Mouse (Mus musculus) lung, postnatal 10 days (tissue): ENCODE results near the gene Aurka.

ENCODE experiments used
- DNase-seq: peaks from one replicate; pipeline ENCODE4 v3.0.0; 2021

The Aurka gene

DNA sequence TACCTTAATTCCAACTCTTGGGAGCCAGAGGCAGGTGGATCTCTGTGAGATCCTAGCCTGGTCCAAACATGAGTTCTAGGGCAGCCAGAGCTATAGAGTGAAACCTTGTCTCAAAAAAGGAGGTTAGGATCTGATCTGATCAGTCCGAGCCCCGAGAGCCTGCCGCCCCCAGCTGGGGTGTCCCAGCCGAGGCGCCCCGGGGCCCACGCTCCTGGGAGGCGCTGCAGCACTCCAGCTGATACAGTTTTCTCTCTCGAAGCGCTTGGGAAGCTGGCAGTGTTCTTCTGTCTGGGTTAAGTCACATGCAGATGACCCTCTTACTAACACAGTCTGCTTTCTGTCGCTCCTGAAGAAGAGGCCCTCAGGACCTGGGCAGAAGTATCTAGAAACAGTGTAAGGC, 11.0 kb upstream of the Aurka start:
- DNase-seq = no peak

DNA sequence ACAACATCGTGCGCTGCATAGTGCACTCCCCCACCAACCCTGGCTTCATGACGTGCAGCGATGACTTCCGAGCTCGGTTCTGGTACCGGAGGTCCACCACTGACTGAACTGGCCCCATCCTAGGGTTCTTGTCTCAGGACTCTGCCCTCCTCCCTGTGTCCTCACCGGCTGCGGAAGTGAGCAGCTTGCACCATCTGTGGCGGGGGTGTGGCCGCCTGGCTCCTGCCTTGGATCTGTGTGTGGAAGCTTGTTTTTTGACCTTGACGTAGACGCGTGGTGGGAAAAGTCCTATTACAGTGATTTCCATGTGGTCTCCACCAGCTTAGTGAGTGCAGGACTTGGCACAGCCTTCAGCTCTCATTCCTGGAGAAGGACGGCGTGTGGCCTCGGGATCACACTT, 10.2 kb upstream of the Aurka start:
- DNase-seq = no peak

DNA sequence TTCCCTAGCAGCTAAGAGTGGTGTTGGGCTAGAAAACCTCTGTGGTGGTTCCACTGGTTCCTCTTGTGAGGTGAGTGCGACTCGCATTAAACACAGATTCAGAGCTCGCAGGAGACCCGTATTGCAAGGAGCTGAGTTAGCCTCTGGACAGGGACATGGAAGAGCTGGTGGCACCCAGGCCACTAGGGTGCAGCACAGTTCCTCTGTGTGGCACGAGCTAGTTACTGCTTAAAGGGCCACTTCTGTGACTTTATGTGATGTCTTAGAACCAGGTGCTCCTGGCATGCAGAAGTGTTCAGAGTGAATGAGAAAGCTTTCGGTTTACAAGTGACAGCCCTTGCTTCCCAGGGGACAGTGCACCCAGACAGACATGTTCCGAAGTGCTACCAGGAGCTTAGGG, 8.0 kb upstream of the Aurka start:
- peak; percentile 62 for DNase-seq

DNA sequence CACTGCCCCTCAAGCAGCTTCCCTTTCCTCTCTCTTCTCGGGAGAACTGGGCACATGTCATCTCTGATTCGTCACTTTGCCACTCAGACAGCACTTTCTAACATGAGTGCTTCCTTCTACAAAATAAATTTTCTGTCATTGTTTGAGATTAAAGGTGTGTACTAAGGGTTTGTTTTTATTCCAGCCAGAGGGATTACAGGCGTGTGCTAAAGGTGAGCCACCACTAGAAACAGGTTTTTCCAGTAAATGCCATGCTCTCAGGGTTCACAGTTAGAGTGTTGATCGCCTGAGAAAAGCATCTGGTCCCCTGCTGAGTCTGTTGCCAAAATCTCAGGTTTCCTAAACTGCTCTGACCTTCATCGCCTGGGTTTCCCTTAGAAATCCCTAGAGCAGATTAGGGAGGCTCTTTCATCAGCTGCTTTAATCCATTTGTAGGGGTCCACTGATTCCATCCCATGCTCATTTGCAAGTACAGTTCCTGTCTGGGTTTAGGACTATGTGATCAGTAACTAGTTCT, 6.7 kb upstream of the Aurka start:
- no peak for DNase-seq

DNA sequence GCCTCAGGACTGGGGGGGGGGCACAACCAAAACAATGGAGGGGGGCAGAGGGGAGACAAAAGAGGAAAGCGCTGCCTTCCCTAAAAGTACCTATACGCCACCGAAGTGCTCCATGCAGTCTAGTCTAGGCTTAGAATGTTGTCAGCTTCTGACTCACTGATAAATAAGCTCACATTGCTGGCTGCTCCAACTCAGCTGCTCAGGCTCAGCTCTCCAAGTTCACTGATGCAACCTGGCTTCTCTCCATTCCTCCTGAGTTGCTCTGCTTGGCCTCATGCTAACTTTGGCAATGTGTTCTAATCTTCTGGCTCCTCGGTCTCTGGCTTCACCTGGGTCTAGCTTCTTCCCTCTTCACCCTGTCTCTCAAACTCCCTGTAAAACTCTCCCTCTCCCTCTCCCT, 6.2 kb upstream of the Aurka start:
- DNase-seq = no peak

DNA sequence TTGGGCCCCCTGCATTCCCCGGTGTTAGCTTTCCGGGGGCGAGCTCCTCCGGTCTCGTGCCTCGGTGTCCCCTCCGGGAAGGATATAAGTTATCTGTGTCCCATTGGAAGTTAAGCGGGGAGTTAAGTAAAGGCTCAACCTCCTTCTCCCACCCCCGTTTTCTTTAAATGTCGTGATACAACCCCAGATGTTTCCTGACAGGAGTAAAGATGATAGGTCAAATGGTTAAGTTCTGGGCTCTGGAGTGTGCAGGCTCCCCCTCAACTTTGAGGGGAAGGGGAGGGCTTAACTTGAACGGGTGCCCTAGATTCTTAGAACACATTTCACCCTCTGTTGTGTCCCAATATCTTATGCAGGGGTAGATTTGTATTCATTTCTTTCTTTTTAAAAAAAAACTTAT, 923 bp upstream of the Aurka start:
- no peak for DNase-seq

DNA sequence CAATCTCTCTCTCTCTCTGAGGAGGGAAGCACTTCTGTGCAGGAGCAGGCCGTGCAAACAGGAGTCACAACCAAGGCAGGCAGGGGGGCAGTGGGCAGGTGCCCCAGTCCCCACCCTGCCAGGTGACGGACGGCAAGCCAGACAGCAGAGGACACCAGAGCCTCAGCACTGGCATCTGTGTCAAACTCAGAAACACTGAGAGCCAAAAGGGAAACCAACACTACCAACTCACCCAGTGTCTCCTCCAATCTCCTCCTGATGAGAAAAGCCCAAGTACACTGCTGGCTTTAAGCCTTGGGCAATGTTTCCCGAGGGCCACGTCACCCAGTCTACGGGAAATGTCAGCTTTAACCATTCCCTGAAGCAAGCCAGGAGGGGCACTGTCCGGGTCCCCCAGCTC, 7.2 kb downstream of the Aurka start:
- DNase-seq = no peak

DNA sequence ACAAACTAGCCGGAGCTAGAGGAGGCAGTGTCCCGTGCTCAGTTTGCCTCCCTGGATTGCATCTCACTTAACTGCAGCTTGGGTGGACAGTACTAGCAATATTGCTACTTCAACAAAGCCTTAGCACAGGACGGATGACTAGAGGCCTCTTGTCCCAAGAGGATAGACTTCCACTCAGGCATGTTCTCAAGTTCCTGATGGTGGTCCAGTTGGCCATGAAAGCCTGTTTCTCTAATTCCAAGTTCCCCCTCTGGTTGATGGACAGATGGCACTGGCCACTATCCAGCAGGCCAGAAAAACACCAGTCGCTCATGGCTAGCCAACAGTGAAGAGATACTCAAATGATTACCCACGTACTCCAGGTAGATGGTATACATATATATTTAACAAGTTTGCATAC, 14.5 kb downstream of the Aurka start:
- DNase-seq = no peak

DNA sequence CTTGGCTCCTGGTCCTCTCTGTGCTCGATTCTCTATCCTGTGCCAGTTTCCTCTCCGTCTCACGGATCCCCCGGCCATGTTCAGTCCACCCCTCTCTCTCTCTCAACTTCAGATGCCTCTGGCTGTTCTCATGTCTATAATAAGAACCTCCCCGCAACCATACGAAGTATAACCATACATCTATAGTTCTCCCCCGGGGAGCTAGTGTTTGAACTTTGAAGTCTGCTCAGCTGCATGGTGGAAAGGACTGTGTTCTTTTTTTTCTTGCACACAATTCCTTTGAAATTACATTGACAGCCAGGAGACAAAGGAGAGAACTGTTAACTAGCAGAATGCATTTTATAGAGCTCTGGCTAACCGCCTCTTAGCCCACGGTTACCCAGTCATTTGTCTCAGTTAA, 15.6 kb downstream of the Aurka start:
- no peak for DNase-seq

DNA sequence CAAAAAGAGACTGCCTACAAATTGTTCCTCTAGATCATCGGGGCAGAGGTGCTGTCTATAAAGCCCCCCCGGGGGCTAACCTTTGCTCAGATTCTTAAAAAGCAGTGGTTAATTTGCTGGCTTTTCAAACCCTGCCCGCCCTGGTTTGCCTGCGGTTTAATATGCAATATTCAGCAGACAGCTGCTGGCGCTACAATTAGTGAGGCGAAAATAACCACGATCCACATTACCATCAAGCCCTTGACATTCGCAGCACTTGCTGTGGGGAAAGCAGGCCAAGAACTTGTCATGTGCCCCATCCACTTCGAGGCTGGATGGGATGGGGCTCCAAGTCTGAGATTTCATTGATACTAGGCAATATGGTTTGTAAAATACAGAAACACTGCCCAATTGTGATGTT, 17.1 kb downstream of the Aurka start:
- no peak for DNase-seq

DNA sequence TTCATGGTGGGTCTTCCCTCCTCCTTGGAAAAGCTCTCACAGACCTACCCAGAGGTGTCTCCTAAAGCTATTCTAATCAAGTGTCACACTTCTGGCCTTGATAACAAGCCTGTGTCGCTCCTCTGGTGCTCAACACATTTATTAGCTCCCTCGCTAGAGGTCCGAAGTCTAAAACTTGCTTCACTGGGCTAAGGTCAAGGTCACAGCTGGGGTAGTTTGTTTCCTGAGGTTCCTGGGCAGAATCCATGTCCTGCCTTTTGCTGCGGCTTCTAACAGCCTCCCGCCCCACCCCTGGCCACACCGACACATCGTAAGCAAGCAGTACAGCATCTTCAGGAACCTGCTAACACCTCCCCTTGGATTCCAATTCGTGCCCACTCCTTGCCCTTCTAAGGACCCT, 19.6 kb downstream of the Aurka start:
- peak; percentile 35 for DNase-seq

DNA sequence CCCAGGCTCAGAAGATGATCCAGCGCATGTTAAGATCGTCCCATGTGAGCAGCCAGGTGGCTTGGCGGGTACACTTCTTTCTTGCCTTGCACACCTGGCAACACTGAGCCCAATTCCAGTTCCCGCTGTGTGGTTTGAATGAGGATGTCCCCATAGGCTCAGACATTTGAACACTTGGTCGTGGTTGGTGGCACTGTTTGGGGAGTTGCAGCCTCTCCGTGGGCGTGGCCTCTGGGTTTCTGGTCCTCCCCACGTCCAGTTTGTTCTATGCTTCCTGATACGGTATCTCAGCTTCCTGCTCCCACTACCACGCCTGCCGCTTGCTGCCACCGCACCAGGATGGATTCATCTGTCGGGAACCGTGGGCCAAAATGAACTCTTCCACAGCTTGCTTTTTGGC, 20.6 kb downstream of the Aurka start:
- no peak for DNase-seq

DNA sequence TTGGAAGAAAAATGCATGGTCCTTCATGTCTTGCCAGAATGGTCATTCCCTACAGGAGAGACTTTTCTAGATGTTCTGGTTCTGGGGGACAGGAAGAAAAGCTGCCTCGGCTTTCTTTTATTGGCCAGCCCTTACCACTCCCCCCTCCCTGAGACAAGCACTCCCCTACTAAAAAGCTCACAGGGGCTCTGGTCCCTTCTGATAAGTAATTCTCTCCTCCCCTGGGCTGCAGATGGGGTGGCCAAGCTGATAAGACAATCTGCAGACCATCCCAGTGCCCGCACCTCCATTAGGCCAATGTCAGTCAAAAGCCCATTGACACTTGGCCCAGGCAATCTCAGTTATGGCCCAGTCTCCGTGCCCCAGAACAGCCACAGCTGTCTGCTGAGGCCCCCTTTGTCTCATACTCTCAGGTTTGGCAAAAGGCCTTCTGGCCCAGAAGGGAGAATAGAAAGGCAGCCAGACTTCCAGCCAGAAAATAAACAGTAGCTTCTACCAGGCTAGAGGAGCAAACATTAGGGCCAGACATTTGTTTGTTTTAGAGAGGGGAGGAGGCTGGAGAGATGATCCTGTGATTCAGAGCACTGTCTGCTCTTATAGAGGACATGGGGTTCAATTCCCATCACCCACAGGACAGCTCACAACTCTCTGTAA, 21.9 kb downstream of the Aurka start:
- peak; percentile 88 for DNase-seq

DNA sequence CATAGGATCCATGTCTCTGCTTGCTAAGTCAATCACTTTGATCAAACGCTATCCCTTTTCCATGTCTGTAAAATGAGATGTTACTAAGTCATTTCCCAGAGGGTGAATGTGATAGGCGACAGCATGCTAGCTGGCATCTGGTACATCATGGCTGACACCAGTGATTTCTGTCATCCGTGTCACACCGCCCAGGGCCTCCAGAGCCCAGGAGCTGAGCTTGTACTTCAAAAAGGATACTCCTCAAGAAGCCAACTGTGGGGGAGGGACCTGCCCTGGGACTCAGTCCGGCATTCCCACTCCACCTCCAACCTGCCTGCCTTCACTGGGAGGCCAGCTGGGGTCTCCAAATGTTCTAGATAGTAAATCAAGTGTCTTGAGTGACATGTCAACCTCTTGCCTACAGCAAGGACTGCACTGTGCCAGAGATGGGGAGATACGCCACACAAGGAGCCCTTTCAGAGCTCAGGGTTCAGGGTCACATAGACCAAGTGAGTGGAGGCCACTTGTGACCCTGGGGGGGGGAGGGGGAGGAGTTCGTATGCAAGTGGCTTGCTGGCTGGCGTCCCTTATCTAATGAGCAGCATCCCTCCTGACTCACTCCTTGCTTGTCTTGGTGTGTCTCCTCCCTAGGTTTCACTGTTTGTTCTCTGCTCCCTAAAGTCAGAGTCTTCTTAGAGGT, 23.3 kb downstream of the Aurka start:
- peak; percentile 32 for DNase-seq

DNA sequence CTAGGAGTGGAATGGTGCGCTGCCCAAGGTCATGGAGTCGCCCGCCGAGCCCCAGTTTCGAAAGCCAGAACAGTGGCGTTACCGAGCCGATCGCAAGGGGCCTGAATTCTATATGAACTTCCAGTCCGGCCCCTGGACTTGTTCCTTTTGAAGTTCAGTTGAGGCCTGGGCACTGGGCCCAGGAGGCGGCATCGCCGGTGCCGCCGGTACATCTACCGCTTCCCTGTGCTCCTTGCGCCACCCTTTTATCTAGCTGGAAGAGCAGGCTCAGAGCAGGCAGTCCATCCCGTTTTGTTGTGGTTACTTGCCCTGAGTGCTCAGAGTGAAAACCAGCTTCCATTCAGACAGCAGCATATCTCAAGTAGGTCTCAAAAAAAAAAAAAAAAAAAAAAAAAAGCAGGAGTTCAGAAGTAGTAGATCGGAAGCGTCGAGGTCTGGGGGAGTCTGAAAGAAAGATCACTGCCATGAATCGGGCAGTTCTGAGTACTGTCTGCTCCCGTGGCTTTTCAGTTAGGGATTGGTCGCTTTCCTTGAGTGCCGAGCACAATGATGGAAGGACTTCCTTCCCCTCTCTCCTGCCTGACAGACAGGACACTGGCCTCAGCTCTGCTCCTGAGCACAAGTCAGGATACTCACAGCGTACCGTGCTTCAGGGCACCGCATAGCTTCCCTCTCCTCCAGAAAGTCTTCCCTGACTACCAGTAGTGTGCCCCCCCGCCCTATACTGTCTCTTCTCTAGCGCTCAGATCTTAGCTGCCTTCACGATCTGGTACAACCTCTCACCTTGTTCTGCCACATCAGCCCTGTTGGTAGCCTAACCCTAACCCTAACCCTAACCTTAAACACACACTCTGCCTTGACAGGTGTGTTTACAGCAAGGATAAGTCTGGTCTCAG, 24.1 kb downstream of the Aurka start:
- peak; percentile 54 for DNase-seq

DNA sequence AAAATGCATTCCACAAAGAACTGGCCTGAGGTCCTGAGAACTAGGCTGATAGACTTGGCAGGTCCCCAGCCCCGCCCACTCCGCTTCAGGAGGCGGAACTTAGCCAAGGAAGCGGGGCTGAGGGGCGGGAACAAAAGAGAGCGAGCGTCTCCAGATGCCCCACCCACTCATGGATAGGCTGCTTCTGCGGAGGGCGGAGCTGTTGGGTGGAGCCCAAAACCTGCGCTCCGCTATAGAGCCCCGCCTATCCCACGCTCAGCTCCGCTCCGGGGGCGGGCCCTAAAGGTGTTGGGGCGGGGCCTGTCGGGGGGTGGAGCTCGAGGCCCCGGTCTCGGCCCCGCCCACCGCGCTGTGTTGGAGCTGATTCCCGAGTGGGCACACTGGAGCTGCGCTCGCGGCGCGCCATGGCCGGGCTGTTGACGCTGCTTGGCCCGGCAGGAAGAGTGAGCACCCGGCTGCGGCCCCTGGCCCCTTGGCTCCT, 25.0 kb downstream of the Aurka start, which contains the start of gene Fam210b:
Gene Fam210b, plus strand, starts transcription at position 308 of the 481 bp plus-strand sequence.
- peak; percentile 99 for DNase-seq

DNA sequence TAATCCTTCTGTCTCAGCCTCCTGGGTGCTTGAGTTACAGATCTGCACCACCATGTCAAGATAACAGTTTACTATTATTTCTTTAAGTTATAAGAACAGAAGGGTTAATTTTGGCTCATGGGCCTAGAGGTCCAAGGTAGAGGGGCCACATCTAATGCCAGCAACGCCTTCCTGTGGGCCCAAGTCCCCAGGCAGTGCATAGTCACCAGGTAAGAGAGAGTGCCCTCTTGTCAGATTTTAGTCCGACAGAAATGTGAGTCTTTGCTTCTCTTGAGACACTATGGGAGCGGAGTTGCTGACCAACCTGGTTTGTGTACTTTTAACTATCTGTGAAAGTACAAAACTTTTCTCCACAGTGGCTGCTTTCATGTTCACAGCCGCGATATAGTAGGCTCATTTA, 25.7 kb downstream of the Aurka start:
- no peak for DNase-seq

DNA sequence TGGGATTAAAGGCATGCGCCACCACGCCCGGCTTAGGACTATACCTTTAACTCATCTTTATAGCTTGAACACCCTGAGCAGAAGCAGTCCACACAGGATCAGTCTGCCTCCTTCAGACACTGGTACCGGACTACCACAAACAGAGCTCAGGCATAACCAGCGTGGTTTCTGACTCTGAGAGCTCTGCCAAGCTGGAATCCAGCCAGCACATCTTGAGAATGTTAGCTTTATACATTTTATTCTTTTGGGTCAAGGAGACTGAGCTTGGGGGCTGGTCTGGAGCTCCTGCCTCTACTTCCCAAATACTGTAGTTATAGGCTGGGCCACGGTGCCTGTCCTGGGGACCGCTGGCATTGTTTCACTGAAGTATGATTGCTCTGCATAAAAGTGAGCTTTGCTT, 26.6 kb downstream of the Aurka start:
- DNase-seq = peak; percentile 21

DNA sequence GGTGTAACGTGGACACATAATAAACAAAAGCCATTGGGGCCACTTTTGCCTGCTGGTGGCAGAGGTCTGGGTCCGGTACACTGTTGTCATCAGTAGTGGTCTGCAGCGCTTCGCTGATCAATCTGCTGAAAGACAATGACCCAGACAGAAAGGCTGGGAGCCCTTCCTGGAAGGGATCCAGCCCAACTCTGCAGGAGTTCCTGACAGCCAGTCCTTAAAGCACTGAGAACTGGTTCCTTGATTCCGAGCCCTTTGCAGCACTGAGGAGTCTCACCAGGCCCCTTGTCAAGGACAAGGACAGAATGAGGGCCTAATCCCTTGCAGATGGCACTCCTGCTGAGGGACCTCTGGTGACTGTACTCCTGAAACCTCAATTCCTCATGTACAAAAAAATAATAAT, 28.7 kb downstream of the Aurka start:
- DNase-seq = no peak

DNA sequence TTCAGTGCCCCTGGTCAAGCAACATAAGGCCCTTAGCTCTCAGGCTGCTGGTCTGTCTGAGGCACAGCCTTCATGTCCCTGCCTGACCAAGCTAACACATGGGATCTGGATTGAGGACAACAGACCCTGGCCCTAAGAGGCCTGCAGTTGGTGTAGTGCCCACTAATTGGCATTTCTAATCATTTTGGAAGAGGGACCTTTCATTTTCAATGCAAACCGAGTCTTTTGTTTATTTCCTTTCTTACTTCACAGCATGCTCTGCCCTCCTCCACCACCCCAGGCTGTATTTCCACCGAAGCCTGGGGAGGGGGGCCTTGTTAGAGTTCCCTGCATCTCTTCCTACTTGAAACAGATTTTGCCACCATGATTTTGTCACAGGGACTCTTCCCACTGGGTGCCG, 29.4 kb downstream of the Aurka start:
- no peak for DNase-seq

DNA sequence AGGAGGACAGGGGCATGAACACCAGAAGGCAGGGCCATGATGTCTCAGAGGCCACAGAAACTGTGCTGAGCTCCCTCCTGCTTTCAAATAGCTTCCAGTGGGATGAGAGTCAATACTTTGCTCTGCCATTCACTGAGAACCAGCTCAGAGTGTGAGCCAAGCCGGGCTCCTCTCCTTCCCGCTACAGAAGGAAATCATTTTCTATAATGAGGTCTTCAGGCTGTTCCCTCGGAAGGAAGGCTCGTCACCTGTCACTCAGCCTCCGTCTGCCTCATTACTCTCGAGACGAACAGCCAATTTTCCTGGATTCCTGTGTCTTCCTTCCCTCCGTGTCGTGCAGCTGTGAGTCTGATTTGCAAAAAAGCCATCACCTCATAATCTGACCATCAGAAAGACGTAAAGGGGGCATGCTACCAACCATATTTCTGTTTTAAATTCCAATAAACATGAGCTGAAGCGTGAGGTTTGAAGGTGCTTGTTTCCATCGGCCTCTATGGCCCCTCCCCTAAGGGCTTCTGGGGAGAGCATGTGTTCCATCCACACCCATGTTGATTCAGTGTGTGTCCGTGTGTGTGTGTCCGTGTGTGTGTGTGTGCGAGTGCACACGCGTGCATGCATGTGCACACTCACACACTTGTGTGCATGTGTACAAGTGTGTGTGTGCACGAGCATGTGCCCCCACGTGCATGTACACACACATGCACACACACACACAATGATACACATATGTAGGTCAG, 32.0 kb downstream of the Aurka start:
- DNase-seq = no peak

DNA sequence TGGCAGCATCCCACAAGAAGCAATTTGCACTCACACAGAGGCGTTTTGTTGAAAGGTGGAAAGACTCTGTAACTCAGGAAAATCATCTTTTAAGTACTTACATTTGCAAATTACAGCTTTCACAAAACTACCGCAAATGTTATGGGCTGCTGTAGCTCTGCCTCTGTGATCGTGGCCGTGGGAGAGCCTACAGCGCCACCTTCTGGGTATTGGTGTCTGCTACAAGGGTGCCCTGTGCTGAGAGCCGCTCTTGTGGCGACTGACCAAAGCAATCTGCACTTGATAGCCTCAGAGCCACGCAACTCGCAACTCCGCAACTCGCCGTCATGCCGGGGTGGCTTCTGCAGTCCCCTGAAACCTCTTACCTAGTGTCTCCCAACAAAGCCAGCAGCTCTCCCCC, 41.2 kb downstream of the Aurka start:
- peak; percentile 62 for DNase-seq

DNA sequence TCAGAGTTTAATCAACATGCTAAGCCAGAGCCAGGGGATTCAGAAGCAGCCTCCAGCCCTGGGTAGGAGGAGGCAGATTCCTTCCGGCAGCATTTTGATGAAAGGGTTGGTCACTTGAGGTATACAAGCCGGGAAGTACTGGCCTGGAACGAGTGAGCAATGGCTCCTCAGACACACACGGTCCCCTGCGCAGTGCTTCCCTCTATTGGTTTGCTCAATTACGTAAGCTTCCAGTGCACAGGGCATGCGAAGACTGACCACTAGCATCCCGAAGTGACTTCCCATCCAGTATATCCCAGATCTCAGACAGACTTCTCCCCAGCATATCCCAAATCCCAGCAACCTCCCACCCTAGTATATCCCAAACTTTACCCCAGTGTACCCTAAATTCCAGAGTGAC, 42.1 kb downstream of the Aurka start:
- no peak for DNase-seq
